ENCODE assay signal across 29 mouse cellular contexts in genomic region chr2:102011311-102011975, GRCm38 (mm10).
A peak's percentile ranks its signal among the peaks of the same experiment; 100 is the strongest.
DNase-seq lines count a peak whose midpoint lies in the region; ATAC-seq and TF ChIP-seq lines count a peak whose summit lies in the region.
"Had no signal": no experiment of that assay in that cellular context is flagged by ENCODE, and none has a peak within 500 bp of the region (broad histone marks: within the 10 kb centered on the region; RNA-seq: fewer than 3 reads in every experiment).

No protein-coding gene starts in this region.

- H3K36me3 ChIP-seq in heart, embryonic 15.5 days, result no peaks in the 10 kb centered on the region
- no peaks in the 10 kb centered on the region for H3K36me3 ChIP-seq in kidney, embryonic 16.5 days (ENCODE audit: insufficient read depth, low read length)
- no peaks in the 10 kb centered on the region for H3K36me3 ChIP-seq in midbrain, embryonic 10.5 days
- H3K36me3 ChIP-seq in midbrain, embryonic 14.5 days (ENCODE audit: control insufficient read depth, insufficient read depth, low read length), result no peaks in the 10 kb centered on the region
- H3K36me3 ChIP-seq in liver, postnatal 0 days (replicated peaks; ENCODE audit: insufficient read depth, low read length), result no peaks in the 10 kb centered on the region
- H3K36me3 ChIP-seq: forebrain, embryonic 12.5 days; G1E; heart, embryonic 13.5 days; midbrain, embryonic 15.5 days had no signal

- H3K9me3 ChIP-seq in heart, embryonic 15.5 days (replicated peaks), result no peaks in the 10 kb centered on the region
- no peaks in the 10 kb centered on the region for H3K9me3 ChIP-seq in kidney, embryonic 16.5 days (ENCODE audit: low read length)
- H3K9me3 ChIP-seq in midbrain, embryonic 10.5 days (replicated peaks), result no peaks in the 10 kb centered on the region
- no peaks in the 10 kb centered on the region for H3K9me3 ChIP-seq in midbrain, embryonic 14.5 days (ENCODE audit: control insufficient read depth, low read length)
- H3K9me3 ChIP-seq in liver, postnatal 0 days (ENCODE audit: low read length), result no peaks in the 10 kb centered on the region
- H3K9me3 ChIP-seq: forebrain, embryonic 12.5 days; G1E; heart, embryonic 13.5 days; hindbrain, embryonic 12.5 days; megakaryocyte, embryonic 14.5 days; midbrain, embryonic 15.5 days had no signal

- no peak for TF ChIP-seq CTCF in liver, postnatal 0 days (IDR thresholded peaks at IDR 0.05; ENCODE audit: low read depth)

- no peak for DNase-seq in heart, postnatal 36 days
- DNase-seq in kidney, postnatal 25 days, result no peak
- no peak for DNase-seq in midbrain, embryonic 10.5 days (ENCODE audit: low spot score)
- no peak for DNase-seq in midbrain, embryonic 14.5 days
- peak; percentile 24 for DNase-seq in liver, postnatal 0 days
- DNase-seq in layer of hippocampus, postnatal 25 days (ENCODE audit: extremely low spot score in 1 of 2, low spot score in 1 of 2), result no peak
- DNase-seq: adrenal gland, postnatal 10 days; cerebellum, adult 11 months; cerebellum, adult 9-10 months; cerebellum, postnatal 36 days; embryo, embryonic 11 days; forebrain, postnatal 0 days; heart, adult 2 months; lung, postnatal 4 days; right cerebral cortex, adult 18-20 months; spleen, adult 18-20 months; thymus, adult 18-20 months; thymus, postnatal 36 days had no signal

- no peak overlapping the region for H3K27ac ChIP-seq in heart, embryonic 15.5 days
- H3K27ac ChIP-seq in kidney, embryonic 16.5 days (ENCODE audit: low read length), result peak overlapping the region; percentile 37; the same call in 1 of the 2 replicates
- H3K27ac ChIP-seq in midbrain, embryonic 10.5 days (replicated peaks), result 0 out of 2 replicates have a peak overlapping the region, but pooled peaks have one; percentile 9
- no peak overlapping the region for H3K27ac ChIP-seq in midbrain, embryonic 14.5 days (replicated peaks; ENCODE audit: low read depth, low read length)
- H3K27ac ChIP-seq in liver, postnatal 0 days (ENCODE audit: low read depth), result peak overlapping the region; percentile 69
- H3K27ac ChIP-seq: forebrain, embryonic 12.5 days; heart, adult 2 months; heart, embryonic 13.5 days; hindbrain, embryonic 12.5 days; hindbrain, postnatal 0 days; midbrain, embryonic 15.5 days had no signal

- WGBS in heart, embryonic 15.5 days, result 64% methylated on average over 6 of the region's 6 CpGs
- WGBS in kidney, embryonic 16.5 days, result 44% methylated on average over 6 of the region's 6 CpGs
- WGBS in midbrain, embryonic 10.5 days, result 87% methylated on average over 6 of the region's 6 CpGs
- 76% methylated on average over 6 of the region's 6 CpGs for WGBS in midbrain, embryonic 14.5 days
- 41% methylated on average over 6 of the region's 6 CpGs for WGBS in liver, postnatal 0 days (ENCODE audit: insufficient replicate concordance)

- no peaks in the 10 kb centered on the region for H3K27me3 ChIP-seq in heart, embryonic 15.5 days
- no peaks in the 10 kb centered on the region for H3K27me3 ChIP-seq in kidney, embryonic 16.5 days (ENCODE audit: insufficient read depth, low read length)
- H3K27me3 ChIP-seq in midbrain, embryonic 10.5 days (ENCODE audit: low read depth, poor library complexity, severe bottlenecking), result no peaks in the 10 kb centered on the region
- no peaks in the 10 kb centered on the region for H3K27me3 ChIP-seq in midbrain, embryonic 14.5 days (ENCODE audit: control insufficient read depth, insufficient read depth, low read length)
- H3K27me3 ChIP-seq in liver, postnatal 0 days (ENCODE audit: insufficient read depth, low read length), result no peaks in the 10 kb centered on the region
- H3K27me3 ChIP-seq: forebrain, embryonic 12.5 days; heart, embryonic 13.5 days; hindbrain, embryonic 12.5 days; midbrain, embryonic 15.5 days; Patski had no signal

- intact Hi-C loops in heart, postnatal 36 days (cut with DNase I), result no loop called here

- ATAC-seq in heart, embryonic 15.5 days (replicated peaks; ENCODE audit: insufficient number of reproducible peaks, insufficient read depth, low FRiP score, low read depth), result 0 out of 2 replicates have a peak, but pooled peaks have one; percentile 18
- peak; percentile 61 for ATAC-seq in kidney, embryonic 16.5 days (ENCODE audit: low FRiP score, low TSS enrichment)
- no peak for ATAC-seq in midbrain, embryonic 14.5 days (ENCODE audit: low FRiP score, low TSS enrichment)
- peak; percentile 86 for ATAC-seq in liver, postnatal 0 days
- ATAC-seq: forebrain, postnatal 0 days; hindbrain, postnatal 0 days; intestine, postnatal 0 days; midbrain, embryonic 15.5 days; Patski had no signal

- H3K9ac ChIP-seq in heart, embryonic 15.5 days, result no peak overlapping the region
- no peak overlapping the region for H3K9ac ChIP-seq in kidney, embryonic 16.5 days (replicated peaks; ENCODE audit: low read length)
- no peak overlapping the region for H3K9ac ChIP-seq in midbrain, embryonic 14.5 days (replicated peaks; ENCODE audit: low read length)
- H3K9ac ChIP-seq in liver, postnatal 0 days (replicated peaks), result no peak overlapping the region
- H3K9ac ChIP-seq: forebrain, embryonic 12.5 days; forebrain, postnatal 0 days; heart, embryonic 13.5 days; hindbrain, embryonic 12.5 days; midbrain, embryonic 15.5 days had no signal

- peaks cover 12% of the 10 kb centered on the region for H3K4me1 ChIP-seq in heart, embryonic 15.5 days (replicated peaks)
- peaks cover 41% of the 10 kb centered on the region for H3K4me1 ChIP-seq in kidney, embryonic 16.5 days (ENCODE audit: insufficient read depth, low read length)
- H3K4me1 ChIP-seq in midbrain, embryonic 10.5 days, result peaks cover 37% of the 10 kb centered on the region
- H3K4me1 ChIP-seq in midbrain, embryonic 14.5 days (ENCODE audit: control insufficient read depth, insufficient read depth, low read length), result peaks cover 19% of the 10 kb centered on the region
- H3K4me1 ChIP-seq in liver, postnatal 0 days (ENCODE audit: insufficient read depth), result peaks cover 20% of the 10 kb centered on the region
- H3K4me1 ChIP-seq: megakaryocyte, embryonic 14.5 days had no signal

- no peak overlapping the region for H3K4me2 ChIP-seq in heart, embryonic 15.5 days
- no peak overlapping the region for H3K4me2 ChIP-seq in kidney, embryonic 16.5 days (replicated peaks; ENCODE audit: low read depth, low read length)
- H3K4me2 ChIP-seq in midbrain, embryonic 14.5 days (ENCODE audit: low read length), result no peak overlapping the region
- H3K4me2 ChIP-seq in liver, postnatal 0 days (ENCODE audit: low read depth, low read length), result no peak overlapping the region
- H3K4me2 ChIP-seq: forebrain, embryonic 12.5 days; heart, embryonic 13.5 days; hindbrain, embryonic 12.5 days; midbrain, embryonic 15.5 days had no signal

- TF ChIP-seq EP300 in liver, postnatal 0 days (IDR thresholded peaks at IDR 0.05; ENCODE audit: low read depth), result no peak

- H3K4me3 ChIP-seq in heart, embryonic 15.5 days, result no peak overlapping the region
- no peak overlapping the region for H3K4me3 ChIP-seq in kidney, embryonic 16.5 days (ENCODE audit: low read length)
- no peak overlapping the region for H3K4me3 ChIP-seq in midbrain, embryonic 10.5 days
- H3K4me3 ChIP-seq in midbrain, embryonic 14.5 days (replicated peaks; ENCODE audit: low read depth, low read length), result no peak overlapping the region
- no peak overlapping the region for H3K4me3 ChIP-seq in liver, postnatal 0 days (ENCODE audit: low read depth, low read length)
- H3K4me3 ChIP-seq: forebrain, embryonic 12.5 days; heart, adult 2 months; heart, embryonic 13.5 days; hindbrain, embryonic 12.5 days; megakaryocyte, embryonic 14.5 days; midbrain, embryonic 15.5 days had no signal

Comparison
In these comparisons a context has a peak if more than half of its experiments do, and no peak if none do; other contexts are left out.
1. H3K27ac ChIP-seq: peak in kidney, embryonic 16.5 days (single experiment), midbrain, embryonic 10.5 days (single experiment) and liver, postnatal 0 days (single experiment); none in heart, embryonic 15.5 days (single experiment) and midbrain, embryonic 14.5 days (single experiment).